Mouse (Mus musculus) layer of hippocampus, postnatal 14 days (tissue): ENCODE results near the gene Galk2. TPM values are rescaled to one million over a fixed set of nuclear protein-coding genes. Genes with fewer than 3 reads are reported as not detected.

Experiments
- DNase-seq, 2 experiments: peaks; one replicate each; pipeline ENCODE4 v3.0.0; 2021 to 2022; ENCODE audit warnings: low spot score in 2 of 2, mixed read lengths in 1 of 2
- total RNA-seq, 2 experiments: library from RNA; stranded (reverse); gene quantifications; 2 replicates each; pipeline ENCODE4 v1.2.3; 2021

The Galk2 gene
- total RNA-seq, 2 experiments from 2014 or later: 26.4 to 27.1 TPM

DNA sequence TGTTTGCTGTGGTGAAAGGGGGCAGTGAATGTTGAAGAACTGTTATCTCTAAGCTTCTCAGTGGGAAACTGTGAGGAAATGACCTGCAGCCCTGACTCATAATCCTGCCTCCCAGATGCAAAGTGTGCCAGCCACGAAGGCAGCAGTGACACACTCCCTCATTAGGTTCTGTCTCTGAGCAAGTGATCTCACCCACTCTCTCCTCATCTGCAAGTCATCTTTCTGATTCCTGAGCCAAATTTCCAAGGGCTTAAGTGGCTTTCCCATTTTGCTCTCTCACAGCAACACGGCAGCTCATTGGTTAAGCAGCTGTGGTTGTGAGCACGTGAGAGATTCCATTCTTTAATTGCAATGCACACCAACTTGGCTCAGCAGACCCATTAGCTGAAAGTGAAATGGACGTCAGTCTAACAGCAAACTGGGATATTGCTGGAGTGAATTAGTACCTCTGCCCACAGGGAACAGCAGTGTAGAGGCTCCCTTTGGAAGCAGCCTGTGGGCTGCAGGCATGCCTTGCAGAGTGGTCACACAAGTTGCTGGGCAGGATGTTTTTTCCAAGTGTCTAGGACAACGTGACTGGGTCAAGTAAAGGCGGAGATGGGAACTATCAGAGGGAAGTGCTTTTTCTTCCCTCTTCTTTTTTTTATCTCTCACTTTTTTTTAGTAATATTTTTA, 82.3 kb downstream of the Galk2 start:
- DNase-seq: no peak

DNA sequence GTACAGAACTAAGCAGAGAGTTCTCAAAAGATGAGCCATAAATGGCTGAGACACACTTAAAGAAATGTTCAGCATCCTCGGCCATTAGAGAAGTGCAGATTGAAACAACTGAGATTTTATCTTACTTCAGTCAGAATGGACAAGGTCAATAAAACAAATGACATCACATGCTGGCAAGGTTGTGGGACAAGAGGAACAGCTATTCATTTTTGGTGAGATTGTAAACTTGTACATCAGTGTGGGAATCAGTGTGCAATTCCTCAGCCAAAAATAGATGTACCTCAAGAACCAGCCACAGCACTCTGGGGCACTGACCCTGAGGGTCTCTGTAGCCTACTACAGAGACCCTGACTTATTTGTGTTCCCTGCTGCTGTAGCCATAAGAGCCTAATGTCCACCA, 84.4 kb downstream of the Galk2 start:
- DNase-seq: no peak

DNA sequence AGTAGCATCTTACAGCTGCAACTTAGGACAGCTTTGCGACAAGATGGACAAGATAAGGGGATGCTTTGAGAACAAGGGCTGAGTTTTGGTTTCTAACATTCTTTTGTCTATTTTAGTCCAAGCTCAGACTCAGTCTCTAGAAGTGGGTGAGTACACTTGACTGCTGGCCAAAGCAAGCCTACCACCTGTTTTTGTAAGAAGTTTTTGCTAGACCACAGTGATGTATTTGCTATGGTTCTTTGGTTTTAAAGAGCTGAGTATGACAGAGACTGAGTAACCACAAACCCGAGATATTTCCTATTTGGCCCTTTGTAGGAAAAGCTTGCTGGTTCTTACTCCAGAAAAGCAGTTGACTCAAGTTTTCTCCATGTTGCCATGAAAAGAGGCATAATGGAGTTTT, 89.3 kb downstream of the Galk2 start:
- DNase-seq: no peak

DNA sequence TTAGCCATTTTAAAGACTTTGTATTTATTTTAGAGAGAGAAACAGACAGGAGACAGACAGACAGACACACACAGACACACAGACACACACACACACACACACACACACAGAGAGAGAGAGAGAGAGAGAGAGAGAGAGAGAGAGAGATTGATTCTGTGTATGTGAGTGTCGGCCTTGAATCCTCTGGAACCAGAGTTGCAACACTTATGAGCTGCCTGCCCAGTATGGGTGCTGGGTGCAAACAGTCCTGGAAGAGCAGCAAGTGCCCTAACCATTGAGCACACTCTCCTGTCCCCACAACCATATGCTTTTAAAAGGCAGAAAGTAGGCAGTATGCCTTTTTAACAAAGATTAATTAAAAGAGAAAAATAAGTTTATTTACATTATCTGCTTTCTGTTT, 109.9 kb downstream of the Galk2 start:
- no peak for DNase-seq

DNA sequence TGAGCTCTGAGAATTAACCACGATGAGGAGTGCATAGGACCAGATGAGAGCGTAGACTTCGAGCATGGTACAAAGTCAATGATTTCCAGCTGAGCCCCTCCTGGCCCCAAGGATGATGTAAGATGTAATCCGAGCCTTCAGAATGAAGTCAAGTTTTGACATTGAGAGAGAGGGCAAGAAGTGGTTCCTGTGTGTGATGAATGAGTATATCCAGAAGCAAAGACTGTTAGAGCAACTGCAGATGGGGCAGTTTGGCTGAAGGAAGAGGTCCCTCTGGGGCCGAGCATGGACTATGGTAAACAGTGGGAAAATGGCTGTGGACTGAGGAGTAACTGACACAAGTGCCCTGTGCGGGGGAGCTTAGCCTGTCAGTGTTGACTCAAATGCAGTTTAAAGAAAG, 114.3 kb downstream of the Galk2 start:
- DNase-seq: no peak

DNA sequence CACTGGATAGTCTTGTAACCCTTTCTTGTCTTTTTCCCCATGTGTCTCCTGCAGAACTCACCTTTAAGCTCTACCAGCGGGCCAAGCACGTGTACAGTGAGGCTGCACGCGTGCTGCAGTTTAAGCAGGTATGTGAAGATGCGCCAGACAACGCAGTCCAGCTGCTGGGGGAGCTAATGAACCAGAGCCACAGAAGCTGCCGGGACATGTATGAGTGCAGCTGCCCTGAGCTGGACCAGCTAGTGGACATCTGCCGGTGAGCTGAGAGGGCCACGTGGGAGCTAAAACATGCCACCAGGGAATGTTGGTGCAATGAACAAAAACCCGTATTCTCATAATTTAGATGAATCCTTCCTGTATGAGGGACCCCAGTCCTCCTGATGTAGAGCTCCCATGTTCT, 116.3 kb downstream of the Galk2 start:
- no peak for DNase-seq

DNA sequence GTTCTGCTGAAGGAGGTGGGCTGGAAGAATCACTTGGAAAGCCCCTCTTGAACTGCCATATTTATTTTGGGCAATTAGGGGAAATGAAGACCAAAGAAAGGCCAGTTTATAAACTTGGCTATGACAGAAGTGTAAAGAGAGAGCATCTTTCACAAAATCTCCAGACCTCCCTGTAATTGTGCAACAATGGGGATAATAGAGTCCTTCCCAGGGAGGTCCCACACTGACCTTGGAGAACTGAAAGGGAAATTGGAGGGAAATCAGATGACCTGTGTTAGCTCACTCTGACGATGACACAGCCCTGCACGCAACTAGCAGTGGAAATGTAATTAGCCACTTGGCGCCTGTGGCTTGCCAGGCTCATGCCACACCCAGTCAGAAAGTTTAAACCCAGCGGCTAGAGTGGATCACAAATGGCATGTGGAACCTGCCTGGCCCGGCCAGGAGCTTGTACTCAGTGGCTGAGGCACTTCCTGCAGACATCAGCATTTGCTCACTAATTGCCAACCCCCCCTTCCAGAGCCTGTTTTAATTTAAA, 117.0 kb downstream of the Galk2 start:
- no peak for DNase-seq

DNA sequence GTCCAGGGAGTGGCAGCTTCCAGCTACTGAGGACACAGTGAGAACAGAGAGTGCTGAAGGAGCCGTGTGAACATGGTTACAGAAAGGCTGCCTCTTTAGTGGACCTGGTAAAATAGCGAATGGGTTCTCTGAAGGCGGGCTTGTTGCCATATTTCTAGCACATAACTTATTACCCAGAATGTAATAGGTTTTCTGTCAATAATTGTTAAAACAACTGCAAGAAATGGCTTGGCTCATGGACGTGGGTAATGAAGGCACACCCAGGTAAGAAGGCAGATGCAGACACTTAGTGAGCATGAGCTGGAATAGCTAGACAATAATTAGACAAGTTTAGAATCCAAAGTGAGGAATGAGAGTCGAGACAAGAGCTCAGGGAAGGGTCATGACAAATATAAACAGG, 143.4 kb downstream of the Galk2 start:
- no peak for DNase-seq

DNA sequence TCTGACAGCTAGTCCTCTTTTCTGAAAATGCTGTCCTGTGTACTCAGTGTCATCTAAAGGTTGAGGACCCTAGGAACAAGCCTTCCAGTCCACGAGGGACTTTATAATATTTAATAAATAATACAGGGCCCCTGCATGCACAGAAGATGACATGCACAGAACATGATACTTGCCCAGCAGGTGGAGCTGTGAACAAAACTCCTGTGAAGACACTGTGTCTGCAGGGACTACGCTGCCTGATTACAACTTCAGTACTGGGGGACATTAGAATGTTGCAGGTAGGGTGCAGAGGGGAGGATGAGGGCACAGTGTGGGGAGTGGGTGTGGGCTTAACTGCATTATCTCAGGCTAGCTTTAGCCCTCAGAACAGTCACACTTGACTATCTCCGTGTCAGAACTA, 147.2 kb downstream of the Galk2 start:
- peak; percentile 34 to 56 for DNase-seq

DNA sequence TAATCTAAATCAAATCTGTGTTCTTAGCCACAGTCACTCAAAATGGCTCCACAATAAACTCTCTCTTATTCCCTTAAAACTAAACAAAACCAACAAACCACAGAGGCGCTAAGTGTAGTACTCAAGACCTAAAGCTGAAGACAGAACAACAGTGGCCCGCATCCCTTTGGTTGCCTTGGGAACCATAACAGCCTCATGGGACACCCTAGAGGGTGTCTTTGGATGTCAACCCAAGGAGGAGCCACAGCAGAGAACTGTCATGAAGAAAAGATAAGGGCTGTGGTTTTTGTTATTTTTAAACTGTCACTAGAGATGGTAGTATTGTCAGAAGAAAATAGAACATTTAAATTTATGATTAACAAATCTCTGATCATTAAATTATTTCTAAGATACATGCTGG, 147.8 kb downstream of the Galk2 start:
- DNase-seq: no peak

DNA sequence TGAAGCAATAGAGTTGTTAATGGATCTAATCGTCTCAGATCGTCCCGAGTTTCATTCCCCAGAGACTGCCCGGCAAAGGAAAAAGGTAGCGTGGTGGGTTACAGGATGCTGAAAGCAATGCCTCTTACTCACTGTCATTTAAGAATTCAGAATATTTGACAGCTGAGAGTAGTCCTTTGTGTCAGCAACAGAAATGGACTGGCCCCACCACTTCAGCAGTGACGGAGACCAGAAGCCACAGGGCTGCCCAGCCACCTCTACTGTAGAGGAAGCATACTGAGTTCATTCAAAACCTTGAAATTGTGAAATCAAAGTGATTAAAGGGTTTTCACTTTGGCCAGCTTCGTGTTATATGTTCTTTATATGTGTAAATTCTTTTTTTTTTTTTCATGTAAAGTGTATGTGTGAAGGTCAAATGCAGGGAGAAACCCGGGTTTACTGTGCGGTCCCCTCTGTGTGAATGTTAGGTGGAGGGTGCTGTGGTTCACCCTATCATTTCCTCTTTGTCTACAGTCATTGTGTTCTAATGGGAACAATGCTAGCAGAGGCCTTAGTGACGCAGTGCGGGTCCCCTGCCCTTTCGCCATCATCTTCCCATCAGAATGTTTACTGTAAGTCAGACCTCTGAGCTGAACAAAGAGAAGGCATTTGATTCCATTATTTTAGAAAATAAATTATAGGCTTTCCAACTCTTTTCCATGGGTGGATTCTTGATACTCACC, 156.2 kb downstream of the Galk2 start:
- DNase-seq: no peak

DNA sequence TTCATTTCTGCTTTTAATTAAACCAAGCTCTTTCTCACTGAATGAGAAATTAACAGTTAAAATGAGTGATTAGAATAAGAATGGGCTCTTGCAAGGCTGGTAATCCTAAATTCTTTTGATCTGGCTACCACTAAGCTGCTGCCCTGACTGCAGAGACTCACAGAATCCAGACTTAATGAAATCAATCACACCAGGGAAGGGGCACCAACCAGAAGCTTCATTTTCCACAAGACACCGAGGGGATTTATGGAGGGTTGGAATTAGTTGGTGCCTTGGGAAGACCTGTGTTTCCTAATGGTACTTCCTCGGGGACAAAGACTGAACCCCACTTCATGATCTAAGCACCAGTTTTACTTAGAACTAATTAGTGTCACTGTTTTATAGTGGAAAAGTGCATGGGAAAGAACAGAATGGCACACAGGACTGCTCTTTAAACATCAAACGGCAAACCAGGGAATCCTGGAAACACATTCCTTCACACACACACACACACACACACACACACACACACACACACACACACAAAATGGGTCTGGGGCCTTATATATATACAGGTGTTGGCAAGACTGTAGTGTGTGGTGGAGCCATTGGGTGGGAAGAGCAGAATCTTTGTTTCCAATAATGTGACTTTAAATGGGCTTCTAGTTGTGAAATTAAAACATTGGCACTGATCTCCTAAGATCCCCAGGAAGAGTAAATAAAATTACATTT, 157.0 kb downstream of the Galk2 start:
- no peak for DNase-seq

DNA sequence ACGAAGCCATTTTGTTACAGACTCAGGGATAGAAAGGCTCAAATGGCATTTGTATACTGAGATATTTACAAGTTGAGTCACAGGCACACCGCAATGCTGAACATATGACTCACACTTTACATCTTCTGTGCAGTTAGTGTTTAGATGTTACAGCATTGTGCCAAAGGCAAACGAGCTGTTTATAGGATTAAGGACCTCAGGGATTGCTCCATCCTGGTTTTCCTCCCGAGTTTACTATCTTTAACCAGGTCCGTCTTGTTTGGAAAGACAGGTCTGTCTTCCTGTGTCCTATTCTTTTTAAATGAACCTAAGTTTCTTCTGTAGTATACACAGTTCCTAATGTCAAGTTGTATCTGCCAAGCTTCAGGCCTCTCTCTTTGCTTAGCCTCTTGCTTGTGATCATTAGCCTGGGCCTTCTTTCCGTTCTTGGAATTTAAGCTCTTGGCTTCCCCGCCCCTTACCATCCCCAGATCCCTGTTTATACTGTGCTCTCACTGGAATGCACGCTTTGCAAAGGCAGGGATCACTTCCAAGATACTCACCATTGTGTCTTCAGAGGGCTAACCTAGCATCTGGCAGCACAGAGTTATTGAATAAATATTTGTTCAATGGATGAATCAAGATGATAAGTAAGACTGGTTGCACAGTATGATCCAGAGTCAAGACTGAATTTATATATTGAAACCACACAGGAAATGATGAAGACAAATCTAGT, 172.4 kb downstream of the Galk2 start:
- no peak for DNase-seq

DNA sequence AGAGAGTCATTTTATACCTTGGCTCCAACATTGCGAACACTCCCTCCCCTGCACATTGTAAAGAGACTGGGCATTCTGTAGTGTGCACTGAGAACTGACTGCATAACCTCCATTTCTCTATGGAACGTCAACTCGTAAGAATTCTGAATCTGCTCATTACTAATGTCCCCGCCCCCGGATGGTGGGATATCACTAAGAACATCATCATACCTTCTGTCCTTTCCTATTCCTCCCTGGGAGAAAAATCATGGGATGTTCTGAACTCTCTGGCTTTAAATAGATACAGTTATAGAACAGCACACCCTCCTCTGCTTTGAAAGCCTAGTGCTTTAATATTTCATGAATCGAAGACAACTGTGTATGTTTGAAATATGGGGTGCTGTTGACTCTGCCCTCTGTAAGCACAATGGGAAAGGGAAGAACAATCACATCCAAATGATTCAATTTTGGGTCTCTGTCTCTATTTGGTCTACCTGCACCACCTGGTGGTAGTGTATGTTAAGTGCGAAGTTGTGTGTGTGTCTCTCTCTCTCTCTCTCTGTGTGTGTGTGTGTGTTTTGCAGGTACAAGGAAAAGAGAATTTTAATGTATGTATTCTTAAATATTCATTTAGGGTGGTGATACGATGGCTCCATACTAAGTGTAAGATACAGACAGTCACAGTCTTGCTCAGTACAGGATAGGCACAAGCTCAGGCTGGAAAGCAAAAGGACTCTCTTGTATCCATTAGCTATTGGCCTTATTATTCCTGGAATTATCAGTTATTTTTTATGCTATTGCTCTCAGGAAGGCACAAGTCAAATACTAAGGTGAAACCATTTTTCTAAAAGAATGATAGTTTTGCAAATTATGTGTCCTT, 174.4 kb downstream of the Galk2 start:
- DNase-seq: peak; percentile 8 to 28

Other genes starting within 250 kb of the Galk2 start
- 1 to 10 TPM; 2.9 to 3.0 TPM for gene Cep152, start 234.0 kb upstream of the Galk2 start, total RNA-seq
- gene Eid1, start 186.0 kb upstream of the Galk2 start, total RNA-seq: 100 to 1,000 TPM; 323 to 341 TPM
- 1 to 10 TPM; 5.8 to 7.3 TPM for gene Shc4, start 135.0 kb upstream of the Galk2 start, total RNA-seq
- gene Secisbp2l, start 76.2 kb upstream of the Galk2 start, total RNA-seq: 100 to 1,000 TPM; 114 to 121 TPM
- 100 to 1,000 TPM; 110 to 116 TPM for gene Cops2, start within 50 bp of the Galk2 start, total RNA-seq
- 1 to 10 TPM; 1.1 to 1.9 TPM for gene Fgf7, start 175.5 kb downstream of the Galk2 start, total RNA-seq